Mouse (Mus musculus) spleen, adult 2 months (tissue): Measurements from ENCODE around the gene Serp2.

ENCODE experiments used
- CTCF ChIP-seq: fragments of 200-500 bp; IDR thresholded peaks from 2 replicates; pipeline ENCODE4 v1.5.1; 2011; ENCODE audit warnings: mild to moderate bottlenecking, inconsistent platforms; ENCODE audit not compliant: insufficient read depth, insufficient read length, insufficient replicate concordance; ENCODE audit errors: extremely low read depth
- POLR2A ChIP-seq: fragments of 200-500 bp; IDR thresholded peaks from 2 replicates; pipeline ENCODE4 v1.6.1; 2011; ENCODE audit warnings: low read depth, low read length, inconsistent platforms

- TF ChIP-seq POLR2A (no peak), CTCF (no peak)
Observed at GRCm38 (mm10) chr14:76567280-76567679, 10.6 kb upstream of the Serp2 start.
